ENCODE assay signal across 29 mouse cellular contexts in genomic region chr7:46533518-46533917, GRCm38 (mm10).
DNase-seq lines count a peak whose midpoint lies in the region; ATAC-seq and TF ChIP-seq lines count a peak whose summit lies in the region.
"Had no signal": no experiment of that assay in that cellular context is flagged by ENCODE, and none has a peak within 500 bp of the region (broad histone marks: within the 10 kb centered on the region; RNA-seq: fewer than 3 reads in every experiment).

No protein-coding gene starts in this region.

- in situ Hi-C loops in CH12.LX (cut with MboI; ENCODE audit: low pct_ligation_motif_present, low pct_unique_long_range_greater_than_20kb, low sequenced_read_pairs): no loop called here

- H3K9me3 ChIP-seq in hindbrain, embryonic 13.5 days: no peaks in the 10 kb centered on the region
- no peaks in the 10 kb centered on the region for H3K9me3 ChIP-seq in hindbrain, embryonic 11.5 days (ENCODE audit: control insufficient read depth, low read length)
- H3K9me3 ChIP-seq in neural tube, embryonic 11.5 days (ENCODE audit: control insufficient read depth, low read length): no peaks in the 10 kb centered on the region
- H3K9me3 ChIP-seq in neural tube, embryonic 15.5 days (replicated peaks): no peaks in the 10 kb centered on the region
- H3K9me3 ChIP-seq in CH12.LX (replicated peaks; ENCODE audit: low read length): no peaks in the 10 kb centered on the region
- H3K9me3 ChIP-seq: embryonic facial prominence, embryonic 10.5 days; embryonic facial prominence, embryonic 15.5 days; forebrain, embryonic 12.5 days; heart, embryonic 12.5 days; limb, embryonic 10.5 days; limb, embryonic 15.5 days; liver, embryonic 15.5 days had no signal

- H3K4me3 ChIP-seq in cerebellum, adult 2 months (replicated peaks; ENCODE audit: insufficient read depth, low read depth, low read length): no peak overlapping the region
- H3K4me3 ChIP-seq in hindbrain, embryonic 13.5 days: no peak overlapping the region
- H3K4me3 ChIP-seq in hindbrain, embryonic 11.5 days (ENCODE audit: low read depth, low read length): no peak overlapping the region
- H3K4me3 ChIP-seq in neural tube, embryonic 11.5 days (ENCODE audit: low read depth, low read length): no peak overlapping the region
- no peak overlapping the region for H3K4me3 ChIP-seq in neural tube, embryonic 15.5 days (replicated peaks)
- H3K4me3 ChIP-seq in CH12.LX (replicated peaks in 1 of 3; ENCODE audit: low read depth in 2 of 3, low read length in 2 of 3, poor library complexity in 1 of 3): no peak overlapping the region
- H3K4me3 ChIP-seq: embryonic facial prominence, embryonic 10.5 days; embryonic facial prominence, embryonic 15.5 days; forebrain, embryonic 12.5 days; heart, embryonic 12.5 days; limb, embryonic 10.5 days; limb, embryonic 15.5 days; liver, embryonic 15.5 days had no signal

- no peaks in the 10 kb centered on the region for H3K27me3 ChIP-seq in cerebellum, adult 2 months (ENCODE audit: control insufficient read depth, insufficient read depth, low read length)
- H3K27me3 ChIP-seq in hindbrain, embryonic 13.5 days: no peaks in the 10 kb centered on the region
- no peaks in the 10 kb centered on the region for H3K27me3 ChIP-seq in hindbrain, embryonic 11.5 days (ENCODE audit: control insufficient read depth, insufficient read depth, low read length)
- H3K27me3 ChIP-seq in neural tube, embryonic 11.5 days (ENCODE audit: control insufficient read depth, insufficient read depth, low read length): no peaks in the 10 kb centered on the region
- H3K27me3 ChIP-seq in neural tube, embryonic 15.5 days (replicated peaks): no peaks in the 10 kb centered on the region
- H3K27me3 ChIP-seq in CH12.LX (replicated peaks): no peaks in the 10 kb centered on the region
- H3K27me3 ChIP-seq: embryonic facial prominence, embryonic 15.5 days; forebrain, embryonic 12.5 days; heart, embryonic 12.5 days; limb, embryonic 15.5 days; liver, embryonic 15.5 days; Patski had no signal

- no peak; the same call in 1 of the 2 replicates for TF ChIP-seq CTCF in cerebellum, adult 2 months (IDR thresholded peaks at IDR 0.05; ENCODE audit: borderline replicate concordance, insufficient read depth, low read depth, low read length)
- no peak for TF ChIP-seq CTCF in CH12.LX (conservative IDR thresholded peaks at IDR 0.05 in 1 of 2, IDR thresholded peaks at IDR 0.05 in 1 of 2; ENCODE audit: low read depth in 2 of 2, low read length in 2 of 2)

- no peak for TF ChIP-seq RAD21 in CH12.LX (IDR thresholded peaks at IDR 0.05; ENCODE audit: low read depth, low read length)

- ATAC-seq in hindbrain, embryonic 13.5 days (ENCODE audit: low FRiP score): no peak
- ATAC-seq in hindbrain, embryonic 11.5 days (ENCODE audit: low FRiP score): no peak
- no peak for ATAC-seq in neural tube, embryonic 11.5 days (ENCODE audit: insufficient read depth, low FRiP score, low TSS enrichment)
- ATAC-seq in neural tube, embryonic 15.5 days (ENCODE audit: low FRiP score): no peak
- ATAC-seq: intestine, postnatal 0 days; midbrain, embryonic 16.5 days; Patski had no signal

- H3K4me2 ChIP-seq in hindbrain, embryonic 13.5 days: no peak overlapping the region
- H3K4me2 ChIP-seq in hindbrain, embryonic 11.5 days (replicated peaks; ENCODE audit: low read depth, low read length): no peak overlapping the region
- H3K4me2 ChIP-seq in neural tube, embryonic 11.5 days (ENCODE audit: low read depth): no peak overlapping the region
- H3K4me2 ChIP-seq in neural tube, embryonic 15.5 days: no peak overlapping the region
- H3K4me2 ChIP-seq in CH12.LX (ENCODE audit: insufficient read depth, low read depth, poor library complexity, severe bottlenecking): no peak overlapping the region
- H3K4me2 ChIP-seq: embryonic facial prominence, embryonic 15.5 days; forebrain, embryonic 12.5 days; heart, embryonic 12.5 days; limb, embryonic 15.5 days; liver, embryonic 15.5 days; lung, embryonic 14.5 days had no signal

- H3K27ac ChIP-seq in cerebellum, adult 2 months (ENCODE audit: insufficient read depth, low read length): peak overlapping the region; percentile 70
- H3K27ac ChIP-seq in hindbrain, embryonic 13.5 days: 0 out of 2 replicates have a peak overlapping the region, but pooled peaks have one; percentile 1
- no peak overlapping the region for H3K27ac ChIP-seq in hindbrain, embryonic 11.5 days (ENCODE audit: low read depth, low read length)
- no peak overlapping the region for H3K27ac ChIP-seq in neural tube, embryonic 11.5 days (ENCODE audit: low read depth, low read length)
- no peak overlapping the region for H3K27ac ChIP-seq in neural tube, embryonic 15.5 days (replicated peaks)
- no peak overlapping the region for H3K27ac ChIP-seq in CH12.LX (ENCODE audit: insufficient read depth, low read depth)
- H3K27ac ChIP-seq: embryonic facial prominence, embryonic 10.5 days; embryonic facial prominence, embryonic 15.5 days; forebrain, embryonic 12.5 days; limb, embryonic 10.5 days; limb, embryonic 15.5 days; liver, embryonic 15.5 days had no signal

- dilution Hi-C loops in CH12.LX (cut with MboI; ENCODE audit: extremely low pct_ligation_motif_present, extremely low pct_unique_long_range_greater_than_20kb, low sequenced_read_pairs): no loop called here

- H3K79me2 ChIP-seq in CH12.LX (replicated peaks; ENCODE audit: control insufficient read depth, extremely low read depth, insufficient read depth, poor library complexity, severe bottlenecking): no peaks in the 10 kb centered on the region

- TF ChIP-seq POLR2A in cerebellum, adult 2 months (IDR thresholded peaks at IDR 0.05; ENCODE audit: borderline replicate concordance, insufficient read depth, low read length): no peak
- TF ChIP-seq POLR2A in CH12.LX (IDR thresholded peaks at IDR 0.05; ENCODE audit: low read depth, low read length): no peak

- no peak for TF ChIP-seq EP300 in CH12.LX (IDR thresholded peaks at IDR 0.05; ENCODE audit: low read length)

- H3K36me3 ChIP-seq in hindbrain, embryonic 13.5 days: no peaks in the 10 kb centered on the region
- H3K36me3 ChIP-seq in hindbrain, embryonic 11.5 days (ENCODE audit: control insufficient read depth, insufficient read depth, low read length): no peaks in the 10 kb centered on the region
- H3K36me3 ChIP-seq in neural tube, embryonic 11.5 days (ENCODE audit: control insufficient read depth, insufficient read depth, low read length): no peaks in the 10 kb centered on the region
- no peaks in the 10 kb centered on the region for H3K36me3 ChIP-seq in neural tube, embryonic 15.5 days
- peaks cover 0 to 33% of the 10 kb centered on the region in 2 experiments for H3K36me3 ChIP-seq in CH12.LX (replicated peaks in 1 of 2; ENCODE audit: control insufficient read depth in 1 of 2, insufficient read depth in 1 of 2, low read length in 1 of 2)
- H3K36me3 ChIP-seq: embryonic facial prominence, embryonic 10.5 days; embryonic facial prominence, embryonic 15.5 days; forebrain, embryonic 12.5 days; heart, embryonic 12.5 days; limb, embryonic 10.5 days; limb, embryonic 15.5 days; liver, embryonic 15.5 days had no signal

- DNase-seq in cerebellum, adult 2 months: peak; percentile 60 to 61
- DNase-seq in cerebellum, adult 11-12 months: no peak
- DNase-seq in hindbrain, embryonic 11.5 days (ENCODE audit: low spot score): no peak
- peak; percentile 6 for DNase-seq in neural tube, embryonic 11.5 days (ENCODE audit: low spot score)
- DNase-seq in CH12.LX (ENCODE audit: extremely low read depth): no peak
- no peak for DNase-seq in kidney, adult 9 months
- DNase-seq: adrenal gland, postnatal 36 days; cerebellum, postnatal 14 days; gastrocnemius, postnatal 25 days; heart, adult 11 months; heart, postnatal 4 days; kidney, postnatal 14 days; layer of hippocampus, adult 9-11 months; lung, postnatal 14 days; right cerebral cortex, adult 18-20 months; spleen, adult 18-20 months had no signal

- H3K4me1 ChIP-seq in cerebellum, adult 2 months (ENCODE audit: control insufficient read depth, insufficient read depth, low read length): peaks cover 45% of the 10 kb centered on the region
- H3K4me1 ChIP-seq in hindbrain, embryonic 13.5 days (replicated peaks): peaks cover 44% of the 10 kb centered on the region
- 0 out of 2 replicates have a peak, but pooled peaks cover 4% of the 10 kb centered on the region for H3K4me1 ChIP-seq in hindbrain, embryonic 11.5 days (replicated peaks; ENCODE audit: control insufficient read depth, insufficient read depth, low read length)
- H3K4me1 ChIP-seq in neural tube, embryonic 11.5 days (ENCODE audit: control insufficient read depth, insufficient read depth, low read length): no peaks in the 10 kb centered on the region
- peaks cover 35% of the 10 kb centered on the region for H3K4me1 ChIP-seq in neural tube, embryonic 15.5 days
- H3K4me1 ChIP-seq in CH12.LX (ENCODE audit: control insufficient read depth in 1 of 2, insufficient read depth in 2 of 2): peaks cover 14 to 37% of the 10 kb centered on the region in 2 experiments
- H3K4me1 ChIP-seq: limb, embryonic 15.5 days; liver, embryonic 15.5 days had no signal

- 59% methylated on average over 11 of the region's 11 CpGs for WGBS in cerebellum, adult 2 months
- WGBS in hindbrain, embryonic 13.5 days: 78% methylated on average over 11 of the region's 11 CpGs
- 75% methylated on average over 11 of the region's 11 CpGs for WGBS in hindbrain, embryonic 11.5 days
- 78% methylated on average over 11 of the region's 11 CpGs for WGBS in neural tube, embryonic 11.5 days
- 77% methylated on average over 11 of the region's 11 CpGs for WGBS in neural tube, embryonic 15.5 days

- no peak overlapping the region for H3K9ac ChIP-seq in hindbrain, embryonic 13.5 days
- H3K9ac ChIP-seq in hindbrain, embryonic 11.5 days (ENCODE audit: low read depth, low read length): no peak overlapping the region
- H3K9ac ChIP-seq in neural tube, embryonic 11.5 days (ENCODE audit: low read length): no peak overlapping the region
- H3K9ac ChIP-seq in neural tube, embryonic 15.5 days (replicated peaks): no peak overlapping the region
- no peak overlapping the region for H3K9ac ChIP-seq in CH12.LX (ENCODE audit: insufficient read depth, low read depth)
- H3K9ac ChIP-seq: embryonic facial prominence, embryonic 15.5 days; forebrain, embryonic 12.5 days; heart, embryonic 12.5 days; limb, embryonic 15.5 days; liver, embryonic 15.5 days; lung, embryonic 14.5 days had no signal

TF ChIP-seq in CH12.LX, 34 proteins besides CTCF, POLR2A, EP300 and RAD21:
- peak; percentile 63 for TF ChIP-seq USF1 (IDR thresholded peaks at IDR 0.05; ENCODE audit: low read depth, low read length)
- TF ChIP-seq BHLHE40 (IDR thresholded peaks at IDR 0.05; ENCODE audit: low read depth, low read length): 0 out of 2 replicates have a peak, but pooled peaks have one; percentile 25
- TF ChIP-seq USF2 (conservative IDR thresholded peaks at IDR 0.05; ENCODE audit: low read depth, low read length): peak; percentile 16; the same call in 1 of the 2 replicates
- no peak for TF ChIP-seq NRF1 (IDR thresholded peaks at IDR 0.05; ENCODE audit: low read depth, low read length)
- no peak for TF ChIP-seq MXI1 (IDR thresholded peaks at IDR 0.05; ENCODE audit: low read depth, low read length)
- TF ChIP-seq PAX5 (IDR thresholded peaks at IDR 0.05; ENCODE audit: low read length): no peak
- TF ChIP-seq MAZ (IDR thresholded peaks at IDR 0.05; ENCODE audit: low read depth, low read length): no peak
- no peak for TF ChIP-seq IRF4 (IDR thresholded peaks at IDR 0.05; ENCODE audit: low read depth, low read length)
- no peak for TF ChIP-seq E2F4 (IDR thresholded peaks at IDR 0.05; ENCODE audit: insufficient replicate concordance, low read depth, low read length)

Comparison
In these comparisons a context has a peak if more than half of its experiments do, and no peak if none do; other contexts are left out.
1. DNase-seq: peak in cerebellum, adult 2 months (2 of 2) and neural tube, embryonic 11.5 days (single experiment); none in cerebellum, adult 11-12 months (single experiment), hindbrain, embryonic 11.5 days (single experiment), CH12.LX (single experiment) and kidney, adult 9 months (single experiment).
2. H3K27ac ChIP-seq: peak in cerebellum, adult 2 months (single experiment) and hindbrain, embryonic 13.5 days (single experiment); none in hindbrain, embryonic 11.5 days (single experiment), neural tube, embryonic 11.5 days (single experiment), neural tube, embryonic 15.5 days (single experiment) and CH12.LX (single experiment).